Mouse (Mus musculus): ENCODE measurements around the gene Crhr1. TPM values are rescaled to one million over a fixed set of nuclear protein-coding genes. Genes with fewer than 3 reads are reported as not detected.

The Crhr1 gene
- total and polyA plus RNA-seq, 3 experiments, result not detected

DNA sequence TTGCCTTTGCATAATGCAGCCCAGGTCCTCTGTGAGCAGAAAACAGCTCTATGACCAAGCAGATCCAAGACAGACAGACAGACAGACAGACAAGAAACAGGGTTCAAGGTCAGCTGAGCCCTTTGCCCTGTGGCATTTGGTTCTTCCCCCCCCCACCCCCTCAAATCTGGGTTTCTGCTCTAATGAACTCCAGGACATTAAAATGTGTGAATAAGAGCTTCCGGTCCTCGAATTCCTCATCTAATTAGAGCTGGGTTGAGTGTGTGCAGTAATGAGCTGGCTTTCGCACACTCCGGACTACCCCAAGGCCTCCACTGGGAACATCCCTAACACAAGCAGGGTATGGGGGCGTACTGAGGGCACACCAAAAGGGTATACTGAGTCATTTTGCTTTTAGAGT, 18.3 kb downstream of the Crhr1 start:
- H3K9me3 ChIP-seq (replicated peaks; ENCODE audit: low read length), result no peaks in the 10 kb centered on the region
- no peak overlapping the region for H3K9ac ChIP-seq (ENCODE audit: insufficient read depth, low read depth)
- no peak for DNase-seq (ENCODE audit: extremely low read depth)
- H3K79me2 ChIP-seq (replicated peaks; ENCODE audit: control insufficient read depth, extremely low read depth, insufficient read depth, poor library complexity, severe bottlenecking), result no peaks in the 10 kb centered on the region
- H3K4me1 ChIP-seq (ENCODE audit: control insufficient read depth in 1 of 2, insufficient read depth in 2 of 2), result no peaks in the 10 kb centered on the region
- dilution Hi-C loops (cut with MboI; ENCODE audit: extremely low pct_ligation_motif_present, extremely low pct_unique_long_range_greater_than_20kb, low sequenced_read_pairs) (no loop called here), in situ Hi-C loops (cut with MboI; ENCODE audit: low pct_ligation_motif_present, low pct_unique_long_range_greater_than_20kb, low sequenced_read_pairs) (no loop called here)
- H3K27me3 ChIP-seq (replicated peaks), result peaks cover 15% of the 10 kb centered on the region
- TF ChIP-seq NRF1 (IDR thresholded peaks at IDR 0.05; ENCODE audit: low read depth, low read length) (no peak), MAZ (IDR thresholded peaks at IDR 0.05; ENCODE audit: low read depth, low read length) (no peak), E2F4 (IDR thresholded peaks at IDR 0.05; ENCODE audit: insufficient replicate concordance, low read depth, low read length) (no peak), ELF1 (IDR thresholded peaks at IDR 0.05; ENCODE audit: low read depth, low read length) (no peak), MYC (IDR thresholded peaks at IDR 0.05; ENCODE audit: low read depth, low read length) (no peak), SMC3 (IDR thresholded peaks at IDR 0.05; ENCODE audit: low read depth, low read length) (no peak), TCF12 (IDR thresholded peaks at IDR 0.05; ENCODE audit: low read depth, low read length) (no peak), CTCF (conservative IDR thresholded peaks at IDR 0.05 in 1 of 2, IDR thresholded peaks at IDR 0.05 in 1 of 2; ENCODE audit: low read depth in 2 of 2, low read length in 2 of 2) (no peak), PAX5 (IDR thresholded peaks at IDR 0.05; ENCODE audit: low read length) (no peak), RAD21 (IDR thresholded peaks at IDR 0.05; ENCODE audit: low read depth, low read length) (no peak), SIN3A (IDR thresholded peaks at IDR 0.05; ENCODE audit: low read length) (no peak), UBTF (IDR thresholded peaks at IDR 0.05; ENCODE audit: low read depth, low read length) (no peak), USF2 (conservative IDR thresholded peaks at IDR 0.05; ENCODE audit: low read depth, low read length) (no peak), IRF4 (IDR thresholded peaks at IDR 0.05; ENCODE audit: low read depth, low read length) (no peak), POLR2A (IDR thresholded peaks at IDR 0.05; ENCODE audit: low read depth, low read length) (no peak), TBP (conservative IDR thresholded peaks at IDR 0.05; ENCODE audit: low read depth, low read length) (no peak), NELFE (IDR thresholded peaks at IDR 0.05; ENCODE audit: low read depth, low read length) (no peak), RCOR1 (conservative IDR thresholded peaks at IDR 0.05; ENCODE audit: low read depth, low read length) (no peak), ZKSCAN1 (IDR thresholded peaks at IDR 0.05; ENCODE audit: borderline replicate concordance, low read depth, low read length) (no peak), ZC3H11A (IDR thresholded peaks at IDR 0.05; ENCODE audit: low read depth, low read length) (no peak)
- no peak overlapping the region for H3K27ac ChIP-seq (ENCODE audit: insufficient read depth, low read depth)
- H3K36me3 ChIP-seq (replicated peaks in 1 of 2; ENCODE audit: control insufficient read depth in 1 of 2, insufficient read depth in 1 of 2, low read length in 1 of 2), result no peaks in the 10 kb centered on the region
- H3K4me3 ChIP-seq (replicated peaks in 1 of 3; ENCODE audit: low read depth in 2 of 3, low read length in 2 of 3, poor library complexity in 1 of 3), result no peak overlapping the region
- H3K4me2 ChIP-seq (ENCODE audit: insufficient read depth, low read depth, poor library complexity, severe bottlenecking), result no peak overlapping the region

DNA sequence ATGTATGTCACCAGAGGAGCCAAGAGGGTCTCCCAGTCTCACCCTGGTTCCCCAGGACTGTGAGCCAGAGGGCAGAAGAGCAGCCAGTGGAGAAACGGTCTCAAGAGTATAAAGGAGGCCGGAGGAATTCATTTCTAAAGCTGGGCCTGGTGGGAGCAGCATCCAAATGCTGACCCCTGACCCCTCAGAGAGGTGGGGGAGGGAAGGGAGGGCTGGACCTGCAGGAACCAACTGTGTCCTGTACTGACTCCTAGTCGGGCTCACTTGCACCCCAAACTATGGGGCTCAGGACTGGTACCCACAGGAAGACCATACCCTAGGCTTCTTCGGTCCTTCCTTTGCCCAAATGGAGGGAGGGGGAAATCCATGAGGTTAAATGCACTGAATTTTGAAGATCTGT, 21.7 kb downstream of the Crhr1 start:
- no peak overlapping the region for H3K4me3 ChIP-seq (replicated peaks in 1 of 3; ENCODE audit: low read depth in 2 of 3, low read length in 2 of 3, poor library complexity in 1 of 3)
- dilution Hi-C loops (cut with MboI; ENCODE audit: extremely low pct_ligation_motif_present, extremely low pct_unique_long_range_greater_than_20kb, low sequenced_read_pairs), result no loop called here
- in situ Hi-C loops (cut with MboI; ENCODE audit: low pct_ligation_motif_present, low pct_unique_long_range_greater_than_20kb, low sequenced_read_pairs), result no loop called here
- no peaks in the 10 kb centered on the region for H3K36me3 ChIP-seq (replicated peaks in 1 of 2; ENCODE audit: control insufficient read depth in 1 of 2, insufficient read depth in 1 of 2, low read length in 1 of 2)
- H3K4me2 ChIP-seq (ENCODE audit: insufficient read depth, low read depth, poor library complexity, severe bottlenecking), result no peak overlapping the region
- DNase-seq (ENCODE audit: extremely low read depth), result no peak
- TF ChIP-seq EP300 (IDR thresholded peaks at IDR 0.05; ENCODE audit: low read length), result no peak
- TF ChIP-seq PAX5 (IDR thresholded peaks at IDR 0.05; ENCODE audit: low read length), result no peak
- no peak for TF ChIP-seq CTCF (conservative IDR thresholded peaks at IDR 0.05 in 1 of 2, IDR thresholded peaks at IDR 0.05 in 1 of 2; ENCODE audit: low read depth in 2 of 2, low read length in 2 of 2)
- TF ChIP-seq ZC3H11A (IDR thresholded peaks at IDR 0.05; ENCODE audit: low read depth, low read length), result no peak
- TF ChIP-seq ETS1 (conservative IDR thresholded peaks at IDR 0.05; ENCODE audit: low read depth, low read length), result no peak
- TF ChIP-seq USF2 (conservative IDR thresholded peaks at IDR 0.05; ENCODE audit: low read depth, low read length), result no peak
- TF ChIP-seq RAD21 (IDR thresholded peaks at IDR 0.05; ENCODE audit: low read depth, low read length), result no peak
- TF ChIP-seq BHLHE40 (IDR thresholded peaks at IDR 0.05; ENCODE audit: low read depth, low read length), result no peak
- peaks cover 0 to 3% of the 10 kb centered on the region in 2 experiments; a peak in 2 of 4 replicates for H3K4me1 ChIP-seq (ENCODE audit: control insufficient read depth in 1 of 2, insufficient read depth in 2 of 2)
- no peak overlapping the region for H3K27ac ChIP-seq (ENCODE audit: insufficient read depth, low read depth)
- H3K9me3 ChIP-seq (replicated peaks; ENCODE audit: low read length), result no peaks in the 10 kb centered on the region
- peaks cover 13% of the 10 kb centered on the region for H3K27me3 ChIP-seq (replicated peaks)
- H3K9ac ChIP-seq (ENCODE audit: insufficient read depth, low read depth), result no peak overlapping the region
- no peaks in the 10 kb centered on the region for H3K79me2 ChIP-seq (replicated peaks; ENCODE audit: control insufficient read depth, extremely low read depth, insufficient read depth, poor library complexity, severe bottlenecking)
